Mouse (Mus musculus): ENCODE measurements at regions not wholly inside any gene's neighbourhood (a gene's known extent, or its start where the extent isn't known, plus 50 kb on each side); places are given as distances from the start of the nearest gene placed in this dataset.
"Not testable (repeated sequence)": the region's sequence is repeated elsewhere in the genome, so short reads cannot be mapped to it uniquely, and the experiment has no call there.

DNA sequence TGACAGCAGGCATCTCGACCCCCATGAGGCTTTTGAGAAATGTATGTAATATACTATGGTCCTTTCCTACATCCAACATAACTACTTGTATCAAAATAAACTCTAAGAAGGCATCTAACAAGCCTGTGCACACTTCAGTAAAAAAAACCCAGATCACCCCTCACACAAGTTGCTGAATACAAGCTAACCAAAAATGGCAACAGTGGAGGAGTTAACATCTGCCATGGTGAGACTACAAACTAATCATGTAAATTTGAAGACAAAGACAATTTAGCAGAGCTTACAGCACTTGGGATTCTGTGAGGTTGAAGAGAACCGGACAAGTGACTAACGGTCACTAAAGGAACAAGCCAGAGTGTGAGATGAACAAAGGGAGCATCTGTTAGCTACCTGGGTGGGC, 380.6 kb upstream of the Ngly1 start:
- DNase-seq (ENCODE audit: low spot score in 2 of 2) = peak in 1 of 2 experiments; percentile 4

DNA sequence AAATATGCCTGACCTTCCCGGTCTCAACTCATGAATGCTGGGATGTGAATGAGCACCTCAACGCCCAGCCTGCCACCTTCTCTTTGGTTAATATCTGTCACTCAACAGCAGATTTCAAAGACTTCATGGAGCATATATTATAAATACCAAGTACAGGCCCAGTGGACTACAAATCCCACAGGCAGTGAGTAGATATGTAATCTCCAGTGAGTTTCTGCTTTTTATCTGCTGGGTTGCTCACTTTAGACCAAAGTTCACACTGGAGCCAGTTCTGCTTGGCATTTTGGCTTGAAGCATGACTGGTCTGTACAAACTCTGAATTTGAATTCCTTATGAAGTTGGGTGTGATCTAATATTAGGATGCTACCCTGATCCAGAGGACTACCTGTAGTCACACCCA, 377.1 kb upstream of the Ngly1 start:
- DNase-seq (ENCODE audit: low spot score in 2 of 2) = no peak

DNA sequence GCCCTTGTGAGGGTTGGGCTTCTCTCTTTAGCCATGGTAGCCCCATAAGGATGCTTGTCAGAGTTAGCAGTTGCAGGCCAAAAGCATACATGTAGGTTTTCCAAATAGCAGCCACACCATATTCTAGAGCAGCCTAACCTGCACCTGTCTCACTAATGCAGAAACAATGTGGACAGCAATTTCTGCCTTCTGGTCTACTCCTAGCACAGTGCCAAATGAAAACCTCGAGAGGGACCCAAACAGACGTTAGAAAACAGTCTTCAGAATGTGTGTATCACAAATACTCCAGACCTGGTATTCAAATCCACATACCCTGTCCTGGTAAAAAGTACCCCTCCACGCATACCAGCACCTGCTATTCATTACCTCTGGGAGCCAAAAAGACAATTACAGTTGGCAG, 368.9 kb upstream of the Ngly1 start:
- DNase-seq (ENCODE audit: low spot score in 2 of 2) = no peak

DNA sequence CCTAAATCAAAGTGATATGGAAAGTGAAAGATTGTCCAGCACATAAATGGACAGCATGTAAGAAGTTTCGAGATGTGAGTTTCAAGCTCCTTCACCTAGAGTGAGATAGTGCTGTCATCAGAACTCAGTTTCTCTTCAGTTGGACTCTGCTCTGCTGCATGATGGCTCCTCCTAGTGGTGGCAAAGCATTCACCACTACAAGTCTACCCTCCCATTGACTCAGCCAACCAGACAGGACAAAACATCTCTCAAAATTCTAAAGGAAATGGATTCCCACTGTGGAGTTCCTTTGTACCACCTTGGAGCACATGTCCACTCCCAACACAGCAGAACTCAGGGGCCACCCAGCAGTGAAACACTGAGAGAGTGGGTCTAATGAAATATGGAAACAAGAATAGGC, 367.8 kb upstream of the Ngly1 start:
- peak; percentile 5 to 10 for DNase-seq (ENCODE audit: low spot score in 2 of 2)

DNA sequence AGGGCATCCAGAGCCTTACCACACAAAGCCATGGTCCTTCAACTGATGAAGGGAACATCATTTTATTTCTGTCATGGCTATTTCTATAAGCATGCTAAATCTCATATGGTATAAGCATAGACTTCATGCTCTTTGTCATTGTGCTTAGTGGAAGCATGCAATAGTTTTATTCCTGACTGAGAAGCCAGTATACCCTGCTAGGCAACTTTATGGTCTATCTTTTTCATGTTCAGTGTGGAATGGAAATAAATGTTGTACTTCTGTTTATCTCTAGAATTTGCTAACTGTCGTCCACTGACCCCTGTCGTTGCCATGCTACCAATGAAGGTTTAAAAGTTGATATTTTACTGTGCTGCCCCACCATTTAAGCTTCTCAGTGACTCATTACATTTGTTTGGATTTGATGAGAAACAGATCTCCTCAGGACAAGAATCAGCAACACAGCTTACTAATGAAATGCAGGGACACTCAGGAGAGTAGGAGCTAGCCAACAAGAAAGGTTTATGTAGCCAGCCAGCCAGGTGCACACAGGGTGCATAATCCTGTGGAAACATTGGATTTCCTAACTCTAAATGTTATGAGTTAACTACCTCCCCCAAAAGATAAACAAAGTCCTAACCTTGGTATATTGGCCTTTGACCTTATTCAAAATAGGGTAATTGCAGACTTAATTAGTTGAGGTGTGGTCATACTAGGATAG, 364.3 kb upstream of the Ngly1 start:
- no peak for DNase-seq (ENCODE audit: low spot score in 2 of 2)

DNA sequence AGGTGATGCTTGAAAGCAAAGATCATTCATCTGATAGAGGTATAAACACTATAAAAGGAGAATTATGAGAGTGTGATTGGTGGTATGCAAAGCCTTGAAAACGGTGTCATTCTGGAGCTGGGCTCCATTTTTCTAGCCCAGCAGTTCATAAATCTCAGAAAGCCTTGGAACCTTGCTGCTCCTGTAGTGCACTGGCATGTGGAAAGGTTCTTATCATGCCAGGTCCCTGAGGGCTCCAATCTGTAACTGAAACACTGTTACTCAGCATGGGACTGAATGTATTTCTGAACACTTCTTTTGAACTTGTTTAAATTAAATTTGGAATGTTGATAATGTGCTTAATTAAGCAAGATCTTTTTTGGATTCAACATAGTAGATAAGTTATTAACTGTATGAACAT, 352.0 kb upstream of the Ngly1 start:
- no peak for DNase-seq (ENCODE audit: low spot score in 2 of 2)

DNA sequence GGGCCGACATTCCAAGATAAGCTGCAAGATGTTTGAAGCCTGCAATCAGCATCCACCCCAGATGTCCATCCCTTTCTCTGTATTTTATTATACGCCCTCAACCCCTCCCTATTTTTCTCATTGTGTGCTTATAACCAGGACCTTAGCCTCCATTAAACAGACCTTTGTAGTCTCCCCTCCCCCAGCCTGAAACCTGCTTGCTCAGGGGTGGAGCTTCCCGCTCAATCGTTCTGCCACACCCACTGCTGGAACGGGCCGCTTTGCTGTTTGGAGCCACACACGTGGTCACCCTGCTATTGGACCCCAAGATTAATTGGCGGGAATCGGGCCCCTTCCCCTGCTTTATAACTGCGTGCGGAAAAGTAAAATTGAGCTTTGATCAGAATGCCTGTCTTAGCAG, 342.7 kb upstream of the Ngly1 start:
- DNase-seq (ENCODE audit: low spot score in 2 of 2) = not testable (repeated sequence)

DNA sequence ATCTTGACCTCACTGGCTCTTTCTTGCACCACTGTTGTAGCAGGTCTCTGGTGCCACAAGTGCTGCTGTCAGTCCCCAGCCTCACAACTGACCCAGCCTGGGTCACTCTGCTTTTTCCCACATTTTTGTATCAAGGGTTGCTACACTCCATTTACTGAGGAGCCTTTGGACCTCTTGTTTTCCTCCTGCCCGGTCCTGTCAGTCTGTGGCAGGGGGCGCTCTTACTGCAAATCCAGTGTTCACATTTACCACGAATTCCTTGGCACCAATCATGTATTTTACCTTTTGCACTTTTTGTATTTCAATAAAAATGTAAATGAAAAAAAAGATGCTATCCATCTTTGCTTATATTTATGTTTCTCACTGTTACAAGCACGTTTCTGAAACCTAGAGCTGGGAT, 335.9 kb upstream of the Ngly1 start:
- DNase-seq (ENCODE audit: low spot score in 2 of 2) = not testable (repeated sequence)

DNA sequence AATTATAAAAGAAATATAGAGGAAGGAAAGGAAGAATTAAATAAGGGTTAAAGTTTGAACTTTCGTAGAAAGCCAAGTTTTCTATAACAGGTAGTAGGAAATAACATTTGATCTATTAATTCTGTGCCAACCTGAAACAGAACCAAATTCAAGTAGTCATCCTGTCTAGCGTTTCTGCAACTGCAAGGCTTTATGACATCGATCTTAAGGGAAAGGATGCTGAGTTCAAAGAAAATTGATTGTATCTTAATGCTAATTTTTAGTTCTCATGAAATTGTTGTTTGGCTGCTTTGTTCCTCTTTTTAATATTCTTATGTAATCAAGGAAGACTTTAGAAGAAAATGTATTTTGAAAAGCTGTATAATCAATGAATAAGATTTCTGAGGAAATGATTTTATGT, 334.9 kb upstream of the Ngly1 start:
- no peak for DNase-seq (ENCODE audit: low spot score in 2 of 2)

DNA sequence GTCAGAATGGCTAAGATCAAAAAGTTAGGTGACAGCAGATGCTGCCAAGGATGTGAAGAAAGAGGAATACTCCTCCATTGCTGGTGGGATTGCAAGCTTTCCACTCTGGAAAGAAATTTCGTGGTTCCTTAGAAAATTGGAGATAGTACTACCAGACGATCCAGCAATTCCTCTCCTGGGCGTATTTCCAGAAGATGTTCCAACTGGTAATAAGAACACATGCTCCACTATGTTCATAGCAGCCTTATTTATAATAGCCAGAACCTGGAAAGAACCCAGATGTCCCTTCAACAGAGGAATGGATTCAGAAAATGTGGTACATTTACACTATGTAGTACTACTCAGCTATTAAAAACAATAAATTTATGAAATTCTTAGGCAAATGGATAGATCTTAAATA, 324.4 kb upstream of the Ngly1 start:
- DNase-seq (ENCODE audit: low spot score in 2 of 2) = not testable (repeated sequence)

DNA sequence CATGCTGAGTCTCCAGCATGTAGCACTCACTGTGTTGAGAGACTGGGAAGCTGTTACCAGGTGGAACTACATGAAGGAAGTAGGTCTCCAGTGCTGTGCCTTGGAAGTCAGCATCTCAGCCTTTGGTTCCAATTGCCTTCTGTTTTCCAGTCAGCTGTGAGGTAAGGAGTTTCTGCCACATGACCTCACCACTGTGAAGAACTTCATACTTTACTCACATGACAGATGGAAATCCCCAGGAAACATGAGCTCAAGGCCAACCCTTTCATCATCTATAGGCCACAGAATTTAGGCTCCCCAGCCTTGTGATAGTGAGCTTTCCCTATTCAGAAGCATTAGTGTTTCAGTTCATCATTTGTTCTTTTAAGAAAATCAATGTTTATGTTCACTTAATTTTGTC, 314.4 kb upstream of the Ngly1 start:
- no peak for DNase-seq (ENCODE audit: low spot score in 2 of 2)

DNA sequence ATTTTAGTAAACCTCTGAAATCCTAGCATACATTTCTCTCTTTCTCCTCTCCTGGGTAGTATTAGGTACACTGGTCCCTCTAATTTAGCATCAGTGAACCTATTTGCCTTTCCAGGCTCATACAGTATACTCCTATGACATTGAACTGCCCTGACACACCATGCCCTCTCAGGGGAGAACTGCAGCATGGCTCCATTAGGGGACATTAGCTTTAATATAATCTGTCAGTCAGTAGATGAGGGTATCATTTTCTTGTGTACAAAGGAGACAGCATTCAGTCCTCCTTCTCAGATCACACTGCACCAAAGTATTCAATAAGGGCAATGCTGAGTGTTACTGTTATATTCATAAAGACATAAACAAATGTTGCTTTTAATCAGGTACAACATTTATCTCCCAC, 278.8 kb upstream of the Ngly1 start:
- no peak for DNase-seq (ENCODE audit: low spot score in 2 of 2)

DNA sequence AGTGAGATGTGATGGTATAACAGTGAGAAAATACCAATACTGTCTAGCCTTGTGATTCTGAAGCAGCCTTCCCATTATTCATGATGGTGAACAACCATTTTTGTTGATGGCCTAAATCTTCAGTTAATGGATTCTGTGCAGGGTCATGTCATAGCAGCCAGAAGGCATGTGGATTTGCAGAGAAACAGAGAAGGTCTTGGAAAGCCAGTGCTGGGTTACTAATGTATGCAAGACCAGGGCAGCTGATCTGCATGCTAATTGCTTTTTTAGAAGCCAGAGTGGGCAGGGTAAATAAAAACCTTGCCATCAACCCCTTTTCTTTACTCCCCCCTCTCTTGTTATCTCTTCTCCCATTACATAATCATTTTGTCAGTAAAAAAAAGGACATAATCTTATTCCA, 278.3 kb upstream of the Ngly1 start:
- no peak for DNase-seq (ENCODE audit: low spot score in 2 of 2)

DNA sequence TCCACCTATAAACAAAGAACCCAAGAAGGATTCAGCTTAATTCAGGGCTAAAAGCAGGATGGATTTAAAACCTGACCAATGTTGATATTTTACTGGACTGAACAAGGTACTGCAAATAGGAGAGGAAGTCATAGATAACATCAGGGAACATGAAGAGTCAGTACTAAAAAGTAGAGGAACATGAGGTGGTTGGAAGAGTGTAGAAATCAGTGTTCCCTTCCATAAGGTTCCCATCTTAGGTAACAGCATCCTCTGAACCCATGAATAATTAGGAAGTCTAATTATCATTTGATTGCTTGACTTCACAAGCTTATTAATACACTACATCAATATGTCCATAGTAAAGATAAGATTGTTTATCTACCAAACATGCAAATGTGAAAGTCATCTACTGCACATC, 277.8 kb upstream of the Ngly1 start:
- DNase-seq (ENCODE audit: low spot score in 2 of 2) = no peak

DNA sequence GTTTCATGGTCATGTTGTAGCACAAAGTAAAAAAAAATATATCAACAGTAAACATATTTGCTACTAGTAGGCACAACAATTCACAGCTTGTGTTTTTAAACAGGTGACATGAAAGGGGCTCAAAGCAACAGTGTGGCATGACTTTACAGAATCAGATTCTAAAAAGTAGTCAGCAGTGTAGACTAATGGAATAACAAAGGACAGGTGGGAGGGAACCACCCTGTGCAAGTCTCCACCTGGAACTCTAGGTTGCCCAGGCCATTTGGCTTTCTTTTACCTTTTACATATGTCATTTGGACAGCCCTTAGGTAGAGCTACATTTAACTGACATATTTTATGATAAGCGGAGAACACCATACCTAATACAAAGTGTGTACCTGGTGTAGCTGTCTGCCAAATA, 271.7 kb upstream of the Ngly1 start:
- DNase-seq (ENCODE audit: low spot score in 2 of 2) = no peak

DNA sequence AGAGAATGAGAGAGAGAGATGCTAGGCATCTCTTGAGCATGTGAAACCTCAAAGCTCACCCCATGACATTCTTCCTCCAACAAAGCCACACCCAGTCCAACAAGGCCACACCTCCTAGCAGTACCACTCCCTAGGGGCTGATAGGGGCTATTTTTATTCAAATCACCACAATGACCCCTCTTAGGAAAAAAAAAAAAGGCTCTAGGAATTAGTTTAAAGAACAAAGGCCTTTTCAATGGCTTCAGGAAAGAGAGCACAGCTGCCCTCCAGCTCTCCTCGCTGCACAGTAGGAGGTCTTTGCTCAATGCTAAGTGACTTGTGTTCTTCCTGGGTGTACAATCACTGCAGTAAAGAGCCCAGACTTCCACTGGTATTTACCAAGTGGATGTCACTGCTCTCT, 270.8 kb upstream of the Ngly1 start:
- DNase-seq (ENCODE audit: low spot score in 2 of 2) = no peak

DNA sequence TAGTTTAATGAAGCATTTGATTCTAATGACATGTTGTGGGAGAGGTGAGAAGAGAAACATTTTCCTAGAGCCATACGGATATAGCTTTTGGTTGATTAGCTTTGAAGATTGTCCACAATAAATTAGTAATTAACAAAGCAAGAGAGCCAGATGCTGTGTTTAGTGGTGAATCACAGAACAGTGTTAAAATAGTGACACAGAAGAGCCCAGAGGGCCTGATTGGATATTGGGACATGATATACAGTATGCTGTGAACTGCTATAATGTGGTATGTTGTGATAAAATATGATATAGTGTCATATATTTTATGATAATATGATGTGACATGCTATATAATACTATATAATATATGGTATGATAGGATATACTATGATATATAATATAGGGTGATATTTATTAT, 243.7 kb upstream of the Ngly1 start:
- DNase-seq (ENCODE audit: low spot score in 2 of 2) = no peak

DNA sequence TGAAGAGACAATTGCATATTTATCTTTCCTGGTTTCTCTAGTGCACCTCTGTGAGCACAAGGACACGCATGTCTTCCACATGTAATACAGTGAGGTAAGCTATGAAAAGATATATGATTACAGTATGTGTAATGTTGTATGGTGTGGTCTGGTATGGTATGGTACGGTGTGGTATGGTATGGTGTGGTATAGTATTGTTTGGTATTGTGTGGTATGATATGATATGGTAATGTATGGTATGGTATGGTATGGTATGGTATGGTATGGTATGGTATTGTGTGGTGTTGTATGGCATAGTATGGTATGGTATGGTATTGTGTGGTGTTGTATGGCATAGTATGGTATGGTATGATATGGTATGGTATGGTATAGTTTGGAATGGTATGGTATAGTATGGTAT, 242.1 kb upstream of the Ngly1 start:
- DNase-seq (ENCODE audit: low spot score in 2 of 2) = no peak

DNA sequence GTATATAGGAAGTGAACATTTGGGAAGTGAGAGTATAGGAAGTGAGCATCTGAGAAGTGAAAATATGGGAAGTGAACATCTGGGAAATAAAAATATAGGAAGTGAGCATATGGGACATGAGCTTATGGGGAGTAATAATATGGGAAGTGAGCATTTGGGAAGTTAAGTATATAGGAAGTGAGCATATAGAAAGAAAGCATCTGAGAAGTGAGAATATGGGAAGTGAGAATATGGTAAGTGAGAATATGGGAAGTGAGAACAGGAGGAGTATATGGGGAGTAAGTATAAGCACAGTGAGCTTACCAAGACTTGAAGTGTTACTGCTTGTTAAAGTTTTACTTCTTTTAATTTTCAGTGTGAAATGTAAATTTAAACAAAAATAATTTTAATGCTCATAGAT, 239.3 kb upstream of the Ngly1 start:
- no peak for DNase-seq (ENCODE audit: low spot score in 2 of 2)

DNA sequence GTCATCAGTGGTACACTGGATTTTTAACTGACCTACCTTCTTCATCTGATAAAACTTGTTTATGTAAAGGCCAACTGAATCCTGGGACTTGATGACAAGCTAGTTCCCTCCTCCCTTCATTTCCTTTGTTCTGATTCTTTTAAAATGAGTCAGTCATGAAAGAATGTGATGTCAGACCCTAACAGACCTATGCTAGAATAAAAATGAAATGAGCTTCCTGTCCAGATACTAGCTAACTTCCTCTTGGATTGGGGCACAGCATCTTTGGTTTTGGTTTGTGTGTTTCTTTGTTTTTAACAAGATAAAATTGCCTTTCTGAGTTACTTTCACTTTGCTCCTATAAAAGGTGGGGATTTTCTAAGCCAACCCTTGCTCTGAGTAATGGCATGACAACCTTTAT, 225.2 kb upstream of the Ngly1 start:
- DNase-seq (ENCODE audit: low spot score in 2 of 2) = no peak

DNA sequence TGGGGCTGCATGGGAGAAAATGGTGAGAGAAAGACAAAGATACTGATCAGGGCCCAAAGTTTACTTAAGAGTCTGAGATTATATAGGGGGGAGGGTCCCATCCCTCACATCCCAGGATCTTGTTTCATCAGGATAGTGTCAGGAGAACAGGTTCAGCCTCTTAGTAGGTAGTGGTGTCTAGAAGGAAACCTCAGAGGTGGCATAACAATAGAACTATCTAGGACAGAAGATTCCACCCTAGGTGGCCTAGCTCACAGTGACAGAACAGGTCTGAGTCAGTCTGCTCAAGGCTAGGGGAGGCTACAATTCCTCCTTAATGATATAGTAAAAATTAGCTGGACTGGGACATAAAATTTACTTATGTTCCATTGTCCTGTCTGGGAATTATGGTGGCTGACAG, 211.3 kb upstream of the Ngly1 start:
- DNase-seq (ENCODE audit: low spot score in 2 of 2) = no peak

DNA sequence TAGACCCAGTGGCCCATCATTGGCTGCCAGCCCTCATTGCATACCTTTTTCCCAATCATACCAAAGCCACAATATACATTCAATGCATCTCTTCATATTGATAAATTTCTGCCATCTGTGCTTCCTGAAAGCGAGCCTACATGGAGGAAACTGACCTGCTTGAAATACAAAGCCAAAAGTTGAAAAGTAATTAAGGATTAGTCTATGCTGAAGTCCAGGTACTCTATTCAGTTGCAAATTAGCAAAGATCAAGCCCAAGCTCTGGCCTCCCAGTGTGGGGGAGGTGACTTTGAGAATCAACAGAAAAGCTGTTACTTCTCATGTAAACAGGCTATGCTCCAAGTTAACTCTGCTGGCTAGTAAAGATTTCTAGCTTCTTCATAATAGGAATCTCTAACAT, 210.7 kb upstream of the Ngly1 start:
- DNase-seq (ENCODE audit: low spot score in 2 of 2) = no peak

DNA sequence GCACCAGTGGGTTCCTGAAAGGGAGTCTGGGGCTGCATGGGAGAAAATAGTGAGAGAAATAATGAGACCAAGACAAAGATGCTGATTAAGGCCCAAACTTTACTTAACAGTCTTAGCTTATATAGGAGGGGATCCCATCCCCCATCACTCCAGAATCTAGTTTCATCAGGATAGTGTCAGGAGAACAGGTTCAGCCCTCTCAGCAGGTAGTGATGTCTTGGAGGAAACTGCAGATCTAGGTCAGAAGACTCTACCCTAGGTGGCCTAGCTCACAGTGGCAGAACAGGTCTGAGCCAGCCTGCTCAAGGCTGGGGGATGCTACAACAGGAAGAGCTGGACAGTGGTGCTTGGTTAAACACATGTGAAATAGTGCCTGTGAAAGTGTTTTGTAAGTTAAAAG, 204.6 kb upstream of the Ngly1 start:
- DNase-seq (ENCODE audit: low spot score in 2 of 2) = no peak

DNA sequence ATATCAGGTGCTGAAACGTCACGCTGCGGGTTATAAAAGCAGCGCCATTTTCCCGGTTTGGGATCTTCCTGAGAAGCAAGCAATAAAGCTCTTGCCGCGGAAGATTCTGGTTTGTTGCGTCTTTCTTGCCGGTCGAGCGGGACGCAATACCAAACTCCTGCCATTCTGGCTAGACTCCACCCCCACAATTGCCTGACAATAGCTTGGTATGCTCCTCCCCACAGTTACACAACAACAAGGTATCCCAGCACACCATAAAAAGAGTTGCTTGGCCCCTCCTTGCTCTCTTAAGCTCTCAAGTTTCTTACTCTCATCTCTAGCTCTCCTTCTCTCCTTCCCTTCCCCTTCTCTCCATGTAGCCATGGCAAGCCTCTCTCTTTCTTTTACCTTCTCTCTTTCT, 176.5 kb upstream of the Ngly1 start:
- DNase-seq (ENCODE audit: low spot score in 2 of 2) = not testable (repeated sequence)

All from right cerebral cortex, postnatal 36 days (tissue).